Mouse (Mus musculus): ENCODE data around the gene Sh3kbp1. TPM values are rescaled to one million over a fixed set of nuclear protein-coding genes. Genes with fewer than 3 reads are reported as not detected.

Sh3kbp1 gene
- polyA plus RNA-seq, 1 experiment from 2014 or later, result 28.4 TPM

DNA sequence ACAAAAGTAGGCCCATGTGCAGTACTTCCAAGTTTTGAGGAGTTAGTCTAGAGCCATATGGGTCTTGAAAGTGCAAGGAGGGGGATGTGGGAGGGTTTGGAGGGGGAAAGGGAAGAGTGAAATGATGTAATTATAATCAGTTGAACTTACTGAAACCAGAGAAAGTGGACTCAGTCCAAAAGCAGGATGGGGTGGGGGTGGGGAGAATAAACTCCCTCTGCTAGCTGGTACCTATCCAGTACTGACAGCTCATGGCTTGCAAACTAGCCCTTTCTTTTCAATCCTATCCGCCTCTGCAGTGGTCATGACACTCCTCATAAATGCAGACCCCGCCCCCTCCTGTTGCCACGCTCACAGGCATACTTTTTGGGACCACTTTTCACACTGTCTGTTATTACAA is 283.5 kb downstream of the Sh3kbp1 start:
- Histone ChIP-seq H3K27ac (0 out of 2 replicates have a peak overlapping the region, but pooled peaks have one; percentile 16), H3K9me3 (no peaks in the 10 kb centered on the region)
- 48% methylated on average over 3 of the region's 3 CpGs for WGBS

GRCm38 (mm10) chrX:159911613-159912012 is 284.5 kb downstream of the Sh3kbp1 start:
- WGBS, result 70% methylated on average over 4 of the region's 4 CpGs
- Histone ChIP-seq H3K36me3 (no peaks in the 10 kb centered on the region), H3K9me3 (no peaks in the 10 kb centered on the region), H3K4me1 (no peaks in the 10 kb centered on the region), H3K27ac (no peak overlapping the region), H3K4me2 (no peak overlapping the region), H3K9ac (no peak overlapping the region), H3K4me3 (replicated peaks) (no peak overlapping the region), H3K27me3 (replicated peaks) (no peaks in the 10 kb centered on the region)
- no peak for ATAC-seq (ENCODE audit: insufficient read depth, low FRiP score, low read depth)

More for the DNA sequence above, 283.5 kb downstream of the Sh3kbp1 start:
- H3K9ac ChIP-seq, result no peak overlapping the region
- H3K36me3 ChIP-seq, result no peaks in the 10 kb centered on the region
- H3K27me3 ChIP-seq (replicated peaks), result no peaks in the 10 kb centered on the region
- H3K4me1 ChIP-seq, result no peaks in the 10 kb centered on the region
- no peak for ATAC-seq (ENCODE audit: insufficient read depth, low FRiP score, low read depth)
- H3K4me3 ChIP-seq (replicated peaks), result no peak overlapping the region
- no peak overlapping the region for H3K4me2 ChIP-seq

- no peak overlapping the region for H3K27ac ChIP-seq
- H3K4me3 ChIP-seq (replicated peaks), result no peak overlapping the region
- ATAC-seq (ENCODE audit: insufficient read depth, low FRiP score, low read depth), result no peak
- H3K9ac ChIP-seq, result no peak overlapping the region
- no peaks in the 10 kb centered on the region for H3K27me3 ChIP-seq (replicated peaks)
- H3K36me3 ChIP-seq, result no peaks in the 10 kb centered on the region
- 67% methylated on average over 3 of the region's 3 CpGs for WGBS
- no peaks in the 10 kb centered on the region for H3K4me1 ChIP-seq
- no peak overlapping the region for H3K4me2 ChIP-seq
- H3K9me3 ChIP-seq, result no peaks in the 10 kb centered on the region
These were observed 285.0 kb downstream of the Sh3kbp1 start for GRCm38 (mm10) chrX:159912061-159912460.

GRCm38 (mm10) chrX:159913489-159913888 is 286.4 kb downstream of the Sh3kbp1 start:
- Histone ChIP-seq H3K4me1 (no peaks in the 10 kb centered on the region), H3K9me3 (no peaks in the 10 kb centered on the region), H3K4me3 (replicated peaks) (no peak overlapping the region), H3K9ac (no peak overlapping the region), H3K36me3 (no peaks in the 10 kb centered on the region), H3K27me3 (replicated peaks) (no peaks in the 10 kb centered on the region), H3K4me2 (no peak overlapping the region), H3K27ac (no peak overlapping the region)
- WGBS, result 60% methylated on average over 3 of the region's 3 CpGs
- no peak for ATAC-seq (ENCODE audit: insufficient read depth, low FRiP score, low read depth)

DNA sequence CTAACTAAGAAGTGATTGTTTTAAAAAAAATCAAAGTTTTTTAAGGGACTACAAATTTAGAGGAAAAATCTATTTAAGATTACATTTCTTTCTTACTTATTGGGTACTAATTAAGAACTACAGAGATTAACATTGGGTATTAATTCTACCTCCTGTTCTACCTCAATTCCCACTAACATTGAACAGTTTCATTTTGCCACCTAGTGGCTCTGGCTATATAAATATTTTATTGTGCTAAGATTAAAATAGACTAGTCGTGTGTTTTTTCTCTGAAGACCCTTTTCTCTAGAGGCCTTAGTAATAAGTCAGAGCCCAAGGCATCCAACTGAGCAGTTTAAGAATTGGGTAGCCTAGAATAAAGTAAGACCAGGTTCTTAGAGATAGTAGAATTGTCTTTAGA is 288.1 kb downstream of the Sh3kbp1 start:
- WGBS, result 34% methylated on average over 1 of the region's 1 CpGs
- Histone ChIP-seq H3K4me1 (no peaks in the 10 kb centered on the region), H3K9me3 (no peaks in the 10 kb centered on the region), H3K36me3 (no peaks in the 10 kb centered on the region), H3K4me3 (replicated peaks) (no peak overlapping the region), H3K9ac (no peak overlapping the region), H3K27ac (no peak overlapping the region), H3K4me2 (no peak overlapping the region), H3K27me3 (replicated peaks) (no peaks in the 10 kb centered on the region)
- ATAC-seq (ENCODE audit: insufficient read depth, low FRiP score, low read depth), result no peak

- Histone ChIP-seq H3K4me1 (no peaks in the 10 kb centered on the region), H3K27me3 (replicated peaks) (no peaks in the 10 kb centered on the region), H3K4me2 (no peak overlapping the region), H3K36me3 (no peaks in the 10 kb centered on the region), H3K9ac (no peak overlapping the region), H3K27ac (no peak overlapping the region), H3K9me3 (no peaks in the 10 kb centered on the region), H3K4me3 (replicated peaks) (no peak overlapping the region)
- WGBS, result 79% methylated on average over 6 of the region's 6 CpGs
- no peak for ATAC-seq (ENCODE audit: insufficient read depth, low FRiP score, low read depth)
These were observed 297.7 kb downstream of the Sh3kbp1 start for GRCm38 (mm10) chrX:159924759-159925158.

- WGBS, result 75% methylated on average over 5 of the region's 5 CpGs
- no peak overlapping the region for H3K27ac ChIP-seq
- no peaks in the 10 kb centered on the region for H3K27me3 ChIP-seq (replicated peaks)
- H3K4me3 ChIP-seq (replicated peaks), result no peak overlapping the region
- no peaks in the 10 kb centered on the region for H3K9me3 ChIP-seq
- H3K9ac ChIP-seq, result no peak overlapping the region
- H3K4me1 ChIP-seq, result no peaks in the 10 kb centered on the region
- H3K36me3 ChIP-seq, result no peaks in the 10 kb centered on the region
- no peak overlapping the region for H3K4me2 ChIP-seq
- ATAC-seq (ENCODE audit: insufficient read depth, low FRiP score, low read depth), result no peak
These were observed 301.1 kb downstream of the Sh3kbp1 start for GRCm38 (mm10) chrX:159928165-159928564.

GRCm38 (mm10) chrX:159928834-159929233 is 301.8 kb downstream of the Sh3kbp1 start:
- WGBS, result 65% methylated on average over 3 of the region's 3 CpGs
- H3K27me3 ChIP-seq (replicated peaks), result no peaks in the 10 kb centered on the region
- no peaks in the 10 kb centered on the region for H3K4me1 ChIP-seq
- no peak overlapping the region for H3K27ac ChIP-seq
- no peak overlapping the region for H3K4me3 ChIP-seq (replicated peaks)
- no peak for ATAC-seq (ENCODE audit: insufficient read depth, low FRiP score, low read depth)
- no peak overlapping the region for H3K9ac ChIP-seq
- no peaks in the 10 kb centered on the region for H3K36me3 ChIP-seq
- no peak overlapping the region for H3K4me2 ChIP-seq
- H3K9me3 ChIP-seq, result no peaks in the 10 kb centered on the region

DNA sequence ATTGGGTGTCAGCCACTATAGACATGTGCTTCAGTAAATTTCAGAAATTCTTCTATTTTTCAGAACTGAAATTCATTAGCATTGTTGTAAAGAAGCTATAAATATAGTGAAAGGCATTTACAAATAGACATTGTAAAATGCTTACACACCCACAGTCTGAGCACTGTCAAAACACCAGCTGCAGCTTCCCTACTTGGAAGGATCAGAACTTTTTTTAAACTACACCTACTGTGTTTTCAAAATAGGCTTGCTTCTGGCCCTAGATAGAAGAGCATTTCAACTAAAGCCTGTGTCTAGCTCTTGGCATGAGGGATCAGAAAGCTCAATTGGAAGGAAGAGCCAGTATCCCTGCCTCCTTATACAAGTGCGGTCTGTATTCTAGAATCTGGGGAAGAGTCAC is 305.0 kb downstream of the Sh3kbp1 start:
- no peak overlapping the region for H3K4me3 ChIP-seq (replicated peaks)
- H3K27ac ChIP-seq, result no peak overlapping the region
- no peaks in the 10 kb centered on the region for H3K4me1 ChIP-seq
- no peak overlapping the region for H3K9ac ChIP-seq
- no peak for ATAC-seq (ENCODE audit: insufficient read depth, low FRiP score, low read depth)
- no peaks in the 10 kb centered on the region for H3K27me3 ChIP-seq (replicated peaks)
- H3K36me3 ChIP-seq, result no peaks in the 10 kb centered on the region
- no peak overlapping the region for H3K4me2 ChIP-seq
- no peaks in the 10 kb centered on the region for H3K9me3 ChIP-seq
- 78% methylated on average over 1 of the region's 1 CpGs for WGBS

DNA sequence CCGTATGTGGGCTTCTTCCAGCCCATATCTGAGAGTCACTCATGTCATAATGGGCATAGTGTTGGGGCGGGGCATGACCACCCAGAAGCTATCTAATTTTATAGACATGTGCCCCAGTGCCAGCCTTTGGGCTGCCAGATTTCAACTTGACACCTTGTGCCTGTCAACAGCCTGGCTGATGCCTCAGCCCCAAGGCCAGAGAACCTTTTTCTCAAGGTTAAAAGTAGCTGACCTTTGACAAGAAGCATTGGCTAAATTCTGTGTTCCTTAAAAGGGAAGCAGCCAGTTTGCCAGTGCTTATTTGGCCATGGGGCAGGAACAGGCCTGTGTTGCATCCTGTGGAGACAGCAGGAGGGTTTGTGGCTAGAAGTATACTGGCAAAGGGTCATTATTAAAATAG is 315.5 kb downstream of the Sh3kbp1 start:
- Histone ChIP-seq H3K4me1 (no peaks in the 10 kb centered on the region), H3K9me3 (no peaks in the 10 kb centered on the region), H3K4me3 (replicated peaks) (no peak overlapping the region), H3K36me3 (no peaks in the 10 kb centered on the region), H3K4me2 (no peak overlapping the region), H3K9ac (no peak overlapping the region), H3K27me3 (replicated peaks) (no peaks in the 10 kb centered on the region), H3K27ac (no peak overlapping the region)
- ATAC-seq (ENCODE audit: insufficient read depth, low FRiP score, low read depth), result no peak
- 77% methylated on average over 2 of the region's 2 CpGs for WGBS

DNA sequence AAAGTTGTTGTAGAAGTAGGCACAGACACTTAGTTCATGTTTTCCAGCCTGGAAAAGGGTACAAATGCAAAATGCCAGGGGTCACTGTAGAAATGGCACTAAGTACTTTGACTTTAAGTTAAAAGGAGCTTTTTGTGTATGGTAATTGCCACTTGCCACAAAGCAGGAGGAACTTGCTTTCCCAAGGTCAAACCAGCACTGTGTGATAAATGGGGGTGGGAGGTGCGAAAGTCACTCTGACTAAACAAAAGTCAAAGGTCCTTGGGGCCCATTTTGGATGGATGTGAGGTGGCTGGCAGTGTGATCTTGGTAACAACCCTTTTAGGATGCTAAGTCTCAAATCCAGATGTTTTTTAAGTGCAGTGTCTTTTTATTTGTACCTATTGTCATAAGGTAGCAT is 316.5 kb downstream of the Sh3kbp1 start:
- Histone ChIP-seq H3K9me3 (no peaks in the 10 kb centered on the region), H3K27ac (no peak overlapping the region), H3K4me3 (replicated peaks) (no peak overlapping the region), H3K36me3 (no peaks in the 10 kb centered on the region), H3K27me3 (replicated peaks) (no peaks in the 10 kb centered on the region), H3K9ac (no peak overlapping the region), H3K4me2 (no peak overlapping the region), H3K4me1 (no peaks in the 10 kb centered on the region)
- no peak for ATAC-seq (ENCODE audit: insufficient read depth, low FRiP score, low read depth)
- WGBS, result 78% methylated on average over 1 of the region's 1 CpGs

DNA sequence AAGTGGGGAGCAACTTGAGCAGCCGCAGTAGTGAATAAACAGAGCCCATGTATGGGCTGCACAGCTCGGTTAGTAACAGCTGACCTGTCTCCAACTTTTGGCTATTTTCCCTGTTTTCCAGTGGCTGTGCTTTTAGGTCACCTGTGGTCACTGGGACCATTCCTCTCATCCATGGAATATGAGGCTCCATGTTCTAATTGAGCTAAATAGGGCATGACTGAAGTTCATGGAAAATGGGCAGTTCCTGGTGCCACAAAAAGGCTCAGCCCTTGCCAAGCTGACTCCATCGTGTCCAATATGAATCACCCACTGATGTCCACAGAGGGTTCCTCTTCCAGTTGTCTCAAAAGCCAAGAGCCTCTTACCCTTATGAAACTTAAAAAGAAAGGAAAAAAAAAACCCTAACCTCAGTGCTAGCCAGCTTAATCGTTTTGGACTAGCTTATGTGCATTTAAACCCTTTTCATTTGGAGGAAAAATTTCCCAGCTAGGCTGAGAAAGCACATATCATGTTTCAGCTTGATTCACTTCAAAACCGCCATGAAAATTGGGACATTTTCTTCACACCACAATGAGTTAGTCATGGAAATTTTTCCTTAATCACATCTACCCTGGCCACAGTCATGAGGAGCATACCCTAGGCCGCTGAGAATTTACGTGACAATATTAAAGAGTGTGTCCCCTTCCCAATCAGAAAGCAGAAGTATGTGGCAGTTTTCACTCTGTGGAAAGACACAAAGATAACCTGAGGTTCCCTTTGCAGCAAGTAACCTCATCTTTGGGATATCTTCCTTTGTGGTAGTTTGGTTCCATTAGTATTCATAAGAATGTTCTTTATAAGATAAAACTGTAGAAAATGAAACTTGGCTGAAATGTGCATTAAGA is 326.7 kb downstream of the Sh3kbp1 start:
- no peak for ATAC-seq (ENCODE audit: insufficient read depth, low FRiP score, low read depth)
- no peak overlapping the region for H3K4me2 ChIP-seq
- no peaks in the 10 kb centered on the region for H3K36me3 ChIP-seq
- WGBS, result 72% methylated on average over 7 of the region's 7 CpGs
- H3K27ac ChIP-seq, result no peak overlapping the region
- H3K4me3 ChIP-seq (replicated peaks), result no peak overlapping the region
- no peaks in the 10 kb centered on the region for H3K4me1 ChIP-seq
- H3K9ac ChIP-seq, result no peak overlapping the region
- H3K9me3 ChIP-seq, result no peaks in the 10 kb centered on the region
- H3K27me3 ChIP-seq (replicated peaks), result 0 out of 2 replicates have a peak, but pooled peaks cover 2% of the 10 kb centered on the region

Data from stomach, embryonic 15.5 days (tissue).